Mouse (Mus musculus): Measurements from ENCODE around the gene Bod1.

Gene Bod1

GRCm38 (mm10) chr11:31669172-31669869 is 2.4 kb downstream of the Bod1 start:
- DNase-seq (ENCODE audit: extremely low read depth, low read depth): peak; percentile 6

GRCm38 (mm10) chr11:31664186-31664585 is 7.5 kb downstream of the Bod1 start:
- DNase-seq (ENCODE audit: extremely low read depth, low read depth): no peak

DNA sequence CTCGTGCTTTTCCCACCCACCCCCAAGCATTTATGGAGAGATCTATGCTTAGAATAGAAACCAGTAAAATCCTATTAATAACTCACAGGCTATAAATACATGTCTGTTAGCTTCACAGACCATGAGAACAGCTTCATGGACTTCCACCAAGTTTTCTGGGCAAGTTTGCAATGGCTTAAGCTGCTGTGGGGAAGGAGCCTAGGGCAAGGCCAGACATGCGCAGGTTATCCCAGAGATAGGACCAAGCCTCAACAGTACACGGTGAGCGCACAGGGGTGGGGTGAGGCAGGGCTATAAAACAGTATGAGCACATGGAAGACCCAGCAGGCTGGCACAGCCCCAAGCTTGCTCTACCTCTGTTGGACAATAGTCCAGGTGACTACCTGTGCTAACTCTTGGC is 8.2 kb downstream of the Bod1 start:
- DNase-seq (ENCODE audit: extremely low read depth, low read depth): no peak

DNA sequence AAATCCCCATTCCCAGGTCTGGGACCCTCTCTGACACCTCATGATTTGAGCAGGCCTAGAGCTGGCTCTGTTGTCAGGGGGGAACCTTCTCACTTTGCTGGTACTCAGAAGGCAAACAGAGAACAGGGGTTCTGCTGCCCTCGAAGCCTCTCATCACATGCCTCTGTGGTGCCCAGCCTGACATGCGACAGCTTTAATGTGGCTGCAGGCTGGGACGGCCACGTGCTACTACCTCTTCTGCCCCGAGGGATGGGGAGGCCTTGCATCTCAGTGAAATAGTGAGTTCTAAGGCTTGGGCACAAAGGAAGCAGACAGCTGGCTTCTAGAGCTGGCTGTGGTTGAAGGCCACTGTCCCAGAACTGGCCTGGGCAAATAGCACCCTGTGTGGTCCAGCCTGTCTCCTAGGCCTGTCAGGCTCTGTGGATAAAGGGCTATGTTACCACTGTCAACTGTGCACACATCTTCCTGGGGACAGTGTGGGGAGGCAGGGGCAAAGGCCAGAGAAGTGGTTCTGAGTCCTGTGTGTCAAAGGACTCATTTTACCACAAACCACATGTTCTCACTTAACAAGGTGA is 8.7 kb downstream of the Bod1 start:
- DNase-seq (ENCODE audit: extremely low read depth, low read depth): no peak

- DNase-seq (ENCODE audit: extremely low read depth, low read depth): no peak
Observed at GRCm38 (mm10) chr11:31662214-31662613, 9.5 kb downstream of the Bod1 start.

DNA sequence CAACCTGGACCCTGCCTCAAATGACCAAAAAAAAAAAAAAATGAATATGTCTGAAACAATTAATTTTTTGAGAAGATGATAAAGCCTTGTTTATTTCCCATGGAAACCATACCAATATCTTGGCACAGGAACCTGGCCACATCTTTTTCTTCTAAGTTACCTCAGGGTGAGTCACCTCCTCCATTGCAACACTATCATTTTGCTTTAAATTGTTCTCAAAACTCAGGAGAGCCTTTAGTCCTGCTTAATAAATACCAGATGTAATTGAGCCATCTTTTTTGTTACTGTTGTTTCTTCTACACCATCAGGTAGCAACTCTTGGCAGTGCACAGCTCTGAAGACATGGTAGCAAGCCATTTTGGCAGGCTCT is 13.9 kb downstream of the Bod1 start:
- DNase-seq (ENCODE audit: extremely low read depth, low read depth): no peak

- no peak for DNase-seq (ENCODE audit: extremely low read depth, low read depth)
Observed at GRCm38 (mm10) chr11:31657168-31657805, 14.4 kb downstream of the Bod1 start.

GRCm38 (mm10) chr11:31649507-31649906 is 22.2 kb downstream of the Bod1 start:
- DNase-seq (ENCODE audit: extremely low read depth, low read depth): no peak

DNA sequence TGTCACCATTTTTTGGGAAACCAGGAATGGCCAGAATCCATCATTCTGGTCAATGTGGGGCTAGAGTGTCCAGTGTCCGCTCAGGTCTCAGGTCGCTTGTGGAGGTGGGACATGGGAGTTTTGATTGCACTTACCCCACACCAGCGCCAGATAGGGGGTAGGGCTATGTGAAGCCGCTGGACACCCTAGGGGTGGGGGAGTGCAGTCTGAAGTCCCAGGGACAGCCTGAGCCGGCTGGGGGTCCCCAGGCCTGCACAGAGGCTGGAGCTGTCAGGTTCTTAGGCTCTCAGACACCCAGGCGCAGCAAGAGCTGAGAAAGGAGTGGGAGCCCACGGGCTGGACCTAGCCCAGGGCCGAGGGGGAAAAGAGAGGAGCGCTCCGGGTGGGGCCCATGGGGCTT is 24.4 kb downstream of the Bod1 start:
- no peak for DNase-seq (ENCODE audit: extremely low read depth, low read depth)

- DNase-seq (ENCODE audit: extremely low read depth, low read depth): no peak
Observed at GRCm38 (mm10) chr11:31646571-31646970, 25.1 kb downstream of the Bod1 start.

- DNase-seq (ENCODE audit: extremely low read depth, low read depth): no peak
Observed at GRCm38 (mm10) chr11:31643120-31643519, 28.6 kb downstream of the Bod1 start.

DNA sequence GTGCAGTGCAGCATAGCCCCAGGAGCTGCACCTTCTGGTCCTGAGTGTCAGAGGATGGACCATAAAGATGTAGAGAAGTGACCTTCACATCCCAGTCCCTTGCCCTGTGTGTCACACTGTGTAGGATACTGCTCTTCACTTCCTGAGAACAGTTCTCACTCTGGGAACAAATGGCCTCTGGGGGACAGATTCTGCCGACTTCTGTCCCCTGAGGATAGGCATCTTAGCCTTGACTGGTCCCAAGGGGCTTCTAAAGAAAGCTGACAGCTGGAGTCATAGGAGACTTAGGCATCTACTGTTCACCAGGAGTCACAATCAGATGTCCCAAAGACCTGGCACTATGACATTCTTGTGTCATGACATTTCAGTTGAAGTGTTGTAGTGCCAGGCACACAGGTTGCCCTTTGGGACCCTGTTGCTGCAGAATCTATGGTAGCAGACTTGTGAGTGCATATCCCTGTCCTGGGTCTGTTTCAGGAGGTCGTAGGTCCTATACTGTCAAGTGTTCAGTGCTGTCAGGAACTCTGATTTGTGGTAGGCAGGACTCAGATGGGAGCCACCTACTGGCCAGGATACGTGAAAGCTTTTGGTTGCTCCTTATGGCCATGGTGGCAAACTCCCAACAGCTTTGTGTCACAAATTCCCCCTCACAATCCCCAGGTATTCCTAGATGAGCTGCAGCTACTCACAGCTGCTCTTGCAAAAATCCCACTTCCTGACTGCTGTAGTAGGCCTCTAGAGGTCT is 30.4 kb downstream of the Bod1 start:
- no peak for DNase-seq (ENCODE audit: extremely low read depth, low read depth)

DNA sequence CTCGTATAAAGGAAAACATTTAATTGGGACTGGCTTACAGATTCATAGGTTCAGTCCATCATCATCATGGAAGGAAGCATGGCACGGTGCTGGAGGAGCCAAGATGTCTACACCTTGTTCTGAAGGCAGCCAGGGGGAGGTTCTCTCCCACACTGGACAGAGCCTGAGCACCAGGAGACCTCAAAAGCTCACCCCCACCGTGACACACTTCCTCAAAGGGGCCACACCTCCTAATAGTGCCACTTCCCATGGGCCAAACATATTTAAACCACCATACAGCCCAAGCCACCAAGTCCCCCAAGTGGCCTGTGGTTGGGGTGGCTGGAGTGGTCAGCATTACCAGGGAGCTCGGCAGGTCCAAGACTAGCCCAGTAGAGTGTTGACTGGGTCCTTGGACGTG is 31.5 kb downstream of the Bod1 start:
- DNase-seq (ENCODE audit: extremely low read depth, low read depth): no peak

DNA sequence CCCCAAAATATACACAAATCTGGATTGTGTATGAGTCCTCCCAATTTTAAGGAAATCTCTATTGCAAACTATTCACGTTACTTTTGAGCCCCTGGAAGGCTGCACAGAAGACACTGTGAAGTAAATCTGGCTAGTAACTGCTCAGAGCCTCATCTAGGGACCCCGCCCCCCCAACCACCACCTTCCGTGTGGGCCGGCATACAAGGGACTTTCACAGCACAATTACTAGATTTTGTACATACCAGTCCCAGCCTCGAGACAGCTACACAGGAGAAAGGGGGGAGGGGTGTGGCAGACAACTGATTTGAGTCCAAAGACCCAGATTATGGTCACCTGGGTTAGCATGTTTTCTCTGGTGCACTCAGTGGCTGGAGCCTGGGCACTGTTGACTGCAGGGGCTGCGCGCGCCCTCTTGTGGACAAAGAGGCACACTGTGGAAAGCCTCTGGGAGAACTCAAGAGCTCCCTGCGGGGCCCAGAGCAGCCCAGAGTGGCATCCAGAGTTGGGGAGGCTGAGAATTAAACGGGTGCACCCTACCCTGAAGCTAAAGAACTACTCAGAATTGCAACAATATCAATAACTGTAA is 33.8 kb downstream of the Bod1 start:
- DNase-seq (ENCODE audit: extremely low read depth, low read depth): no peak

DNA sequence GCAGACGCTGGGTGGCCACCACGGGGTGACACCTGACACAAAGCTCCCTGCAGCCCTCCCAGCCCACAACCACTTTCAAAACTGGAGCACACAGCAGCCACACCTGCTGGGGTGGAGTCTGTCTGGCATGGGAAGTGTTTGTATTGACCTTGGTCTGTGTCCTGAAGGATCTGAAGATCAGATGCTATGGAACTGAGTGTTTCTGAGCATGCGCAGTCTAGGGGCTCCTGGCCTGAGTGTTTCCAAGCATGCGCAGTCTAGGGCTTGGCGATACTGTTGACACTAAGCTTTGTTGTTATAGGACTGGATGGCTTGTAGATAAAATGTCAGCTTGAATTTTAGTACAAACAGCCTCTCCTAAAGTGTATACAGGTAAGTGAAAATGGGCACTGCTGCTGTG is 43.0 kb downstream of the Bod1 start:
- no peak for DNase-seq (ENCODE audit: extremely low read depth, low read depth)

GRCm38 (mm10) chr11:31620796-31621195 is 50.9 kb downstream of the Bod1 start:
- DNase-seq (ENCODE audit: extremely low read depth, low read depth): no peak

GRCm38 (mm10) chr11:31617797-31618196 is 53.9 kb downstream of the Bod1 start:
- peak; percentile 68 for DNase-seq (ENCODE audit: extremely low read depth, low read depth)

- no peak for DNase-seq (ENCODE audit: extremely low read depth, low read depth)
Observed at GRCm38 (mm10) chr11:31617236-31617635, 54.4 kb downstream of the Bod1 start.

GRCm38 (mm10) chr11:31616722-31617121 is 55.0 kb downstream of the Bod1 start:
- DNase-seq (ENCODE audit: extremely low read depth, low read depth): no peak
